Mouse (Mus musculus): Measurements from ENCODE around the gene Tbl1xr1. TPM values are rescaled to one million over a fixed set of nuclear protein-coding genes. Genes with fewer than 3 reads are reported as not detected.

Gene Tbl1xr1
- polyA plus RNA-seq, 1 experiment from 2014 or later: 26.4 TPM

- Histone ChIP-seq H3K36me3 (ENCODE audit: control insufficient read depth, insufficient read depth, low read length) (no peaks in the 10 kb centered on the region), H3K9me3 (ENCODE audit: control insufficient read depth, low read length) (no peaks in the 10 kb centered on the region), H3K4me2 (ENCODE audit: low read depth) (no peak overlapping the region), H3K27ac (ENCODE audit: low read depth, low read length) (no peak overlapping the region), H3K27me3 (ENCODE audit: control insufficient read depth, insufficient read depth, low read length) (no peaks in the 10 kb centered on the region), H3K9ac (ENCODE audit: low read length) (no peak overlapping the region), H3K4me1 (ENCODE audit: control insufficient read depth, insufficient read depth, low read length) (peaks cover 13% of the 10 kb centered on the region), H3K4me3 (ENCODE audit: low read depth, low read length) (no peak overlapping the region)
- ATAC-seq (ENCODE audit: insufficient read depth, low FRiP score, low TSS enrichment) (no peak), DNase-seq (ENCODE audit: low spot score) (no peak)
- WGBS: 87% methylated on average over 4 of the region's 4 CpGs
These were observed 5.4 kb downstream of the Tbl1xr1 start for GRCm38 (mm10) chr3:22081869-22082268.

GRCm38 (mm10) chr3:22082823-22083222 lies 6.4 kb downstream of the Tbl1xr1 start:
- no peaks in the 10 kb centered on the region for H3K27me3 ChIP-seq (ENCODE audit: control insufficient read depth, insufficient read depth, low read length)
- ATAC-seq (ENCODE audit: insufficient read depth, low FRiP score, low TSS enrichment) (no peak), DNase-seq (ENCODE audit: low spot score) (no peak)
- no peak overlapping the region for H3K4me3 ChIP-seq (ENCODE audit: low read depth, low read length)
- no peaks in the 10 kb centered on the region for H3K36me3 ChIP-seq (ENCODE audit: control insufficient read depth, insufficient read depth, low read length)
- no peaks in the 10 kb centered on the region for H3K9me3 ChIP-seq (ENCODE audit: control insufficient read depth, low read length)
- H3K4me1 ChIP-seq (ENCODE audit: control insufficient read depth, insufficient read depth, low read length): peaks cover 11% of the 10 kb centered on the region
- no peak overlapping the region for H3K4me2 ChIP-seq (ENCODE audit: low read depth)
- 91% methylated on average over 4 of the region's 4 CpGs for WGBS
- no peak overlapping the region for H3K27ac ChIP-seq (ENCODE audit: low read depth, low read length)
- H3K9ac ChIP-seq (ENCODE audit: low read length): no peak overlapping the region

DNA sequence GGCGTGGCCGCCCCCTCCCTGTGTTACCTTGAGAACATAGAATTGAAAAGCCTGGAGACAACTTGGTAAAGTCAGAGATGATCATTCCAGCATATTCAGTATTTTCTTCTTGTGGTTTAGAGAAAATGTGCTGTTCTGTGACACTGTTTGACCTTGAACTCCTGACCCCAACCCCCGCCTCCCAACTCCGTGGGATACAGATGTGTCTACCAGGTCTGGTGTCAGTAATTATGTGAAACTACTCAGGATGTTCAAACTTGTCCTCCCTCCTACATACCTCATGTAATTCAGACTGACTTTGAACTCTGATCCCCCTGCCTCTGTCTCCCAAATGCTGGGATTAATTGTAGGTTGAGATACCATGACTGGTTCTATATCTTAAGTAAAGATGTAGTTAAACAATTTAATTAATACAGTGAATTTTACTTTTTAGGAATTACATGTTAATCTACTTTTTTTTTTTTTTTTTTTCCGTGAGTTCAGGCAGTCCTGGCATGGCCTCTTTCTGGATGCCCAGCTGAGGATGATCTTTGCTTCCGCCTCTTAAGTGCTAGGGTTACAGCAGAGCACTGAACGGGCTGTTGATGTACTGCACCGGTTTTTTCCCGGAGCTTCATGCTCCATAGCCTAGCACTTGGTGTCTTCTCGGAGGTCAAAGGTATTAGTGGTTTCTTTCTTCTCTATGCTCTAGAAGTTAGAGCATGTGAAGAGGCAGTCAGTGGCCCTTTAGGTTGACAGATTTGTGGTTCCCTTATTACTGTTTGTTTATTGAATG lies 8.0 kb downstream of the Tbl1xr1 start:
- H3K4me2 ChIP-seq (ENCODE audit: low read depth): no peak overlapping the region
- H3K27me3 ChIP-seq (ENCODE audit: control insufficient read depth, insufficient read depth, low read length): no peaks in the 10 kb centered on the region
- DNase-seq (ENCODE audit: low spot score) (no peak), ATAC-seq (ENCODE audit: insufficient read depth, low FRiP score, low TSS enrichment) (no peak)
- 79% methylated on average over 10 of the region's 10 CpGs for WGBS
- no peak overlapping the region for H3K9ac ChIP-seq (ENCODE audit: low read length)
- H3K36me3 ChIP-seq (ENCODE audit: control insufficient read depth, insufficient read depth, low read length): no peaks in the 10 kb centered on the region
- no peaks in the 10 kb centered on the region for H3K9me3 ChIP-seq (ENCODE audit: control insufficient read depth, low read length)
- H3K4me1 ChIP-seq (ENCODE audit: control insufficient read depth, insufficient read depth, low read length): no peaks in the 10 kb centered on the region
- no peak overlapping the region for H3K4me3 ChIP-seq (ENCODE audit: low read depth, low read length)
- no peak overlapping the region for H3K27ac ChIP-seq (ENCODE audit: low read depth, low read length)

DNA sequence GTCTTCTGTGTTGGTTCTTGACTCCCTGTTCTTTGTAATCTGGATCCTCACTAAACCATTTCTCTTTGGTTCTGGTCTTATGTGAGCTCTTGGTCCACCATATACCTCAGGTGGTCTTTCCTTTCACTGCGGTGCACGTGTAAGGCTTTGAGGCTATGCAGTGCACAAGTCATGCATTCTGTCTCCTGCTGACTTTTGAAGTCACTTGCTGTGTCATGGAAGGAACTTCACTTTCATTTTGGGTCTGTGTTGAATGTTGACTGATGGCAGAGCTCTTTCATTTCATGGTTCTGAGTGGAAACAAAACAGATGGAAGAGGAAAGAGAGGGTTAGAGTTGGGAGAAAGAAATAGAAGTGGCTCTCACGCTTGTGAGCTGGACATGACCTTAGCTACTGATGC lies 13.4 kb downstream of the Tbl1xr1 start:
- WGBS: 79% methylated on average over 3 of the region's 3 CpGs
- no peaks in the 10 kb centered on the region for H3K9me3 ChIP-seq (ENCODE audit: control insufficient read depth, low read length)
- no peaks in the 10 kb centered on the region; the same call in 1 of the 2 replicates for H3K4me1 ChIP-seq (ENCODE audit: control insufficient read depth, insufficient read depth, low read length)
- no peak overlapping the region for H3K27ac ChIP-seq (ENCODE audit: low read depth, low read length)
- ATAC-seq (ENCODE audit: insufficient read depth, low FRiP score, low TSS enrichment) (no peak), DNase-seq (ENCODE audit: low spot score) (no peak)
- H3K4me2 ChIP-seq (ENCODE audit: low read depth): no peak overlapping the region
- no peak overlapping the region for H3K9ac ChIP-seq (ENCODE audit: low read length)
- no peak overlapping the region for H3K4me3 ChIP-seq (ENCODE audit: low read depth, low read length)
- no peaks in the 10 kb centered on the region for H3K27me3 ChIP-seq (ENCODE audit: control insufficient read depth, insufficient read depth, low read length)
- no peaks in the 10 kb centered on the region for H3K36me3 ChIP-seq (ENCODE audit: control insufficient read depth, insufficient read depth, low read length)

GRCm38 (mm10) chr3:22090431-22091265 lies 14.2 kb downstream of the Tbl1xr1 start:
- Histone ChIP-seq H3K27ac (ENCODE audit: low read depth, low read length) (no peak overlapping the region), H3K4me2 (ENCODE audit: low read depth) (no peak overlapping the region), H3K4me1 (ENCODE audit: control insufficient read depth, insufficient read depth, low read length) (no peaks in the 10 kb centered on the region; the same call in 1 of the 2 replicates), H3K36me3 (ENCODE audit: control insufficient read depth, insufficient read depth, low read length) (no peaks in the 10 kb centered on the region), H3K4me3 (ENCODE audit: low read depth, low read length) (no peak overlapping the region), H3K9me3 (ENCODE audit: control insufficient read depth, low read length) (no peaks in the 10 kb centered on the region), H3K27me3 (ENCODE audit: control insufficient read depth, insufficient read depth, low read length) (no peaks in the 10 kb centered on the region), H3K9ac (ENCODE audit: low read length) (no peak overlapping the region)
- ATAC-seq (ENCODE audit: insufficient read depth, low FRiP score, low TSS enrichment) (no peak), DNase-seq (ENCODE audit: low spot score) (no peak)
- 78% methylated on average over 8 of the region's 8 CpGs for WGBS

- Histone ChIP-seq H3K27ac (ENCODE audit: low read depth, low read length) (no peak overlapping the region), H3K4me1 (ENCODE audit: control insufficient read depth, insufficient read depth, low read length) (no peaks in the 10 kb centered on the region; the same call in 1 of the 2 replicates), H3K4me3 (ENCODE audit: low read depth, low read length) (no peak overlapping the region), H3K27me3 (ENCODE audit: control insufficient read depth, insufficient read depth, low read length) (no peaks in the 10 kb centered on the region), H3K9ac (ENCODE audit: low read length) (no peak overlapping the region), H3K9me3 (ENCODE audit: control insufficient read depth, low read length) (no peaks in the 10 kb centered on the region), H3K36me3 (ENCODE audit: control insufficient read depth, insufficient read depth, low read length) (no peaks in the 10 kb centered on the region), H3K4me2 (ENCODE audit: low read depth) (no peak overlapping the region)
- ATAC-seq (ENCODE audit: insufficient read depth, low FRiP score, low TSS enrichment) (no peak), DNase-seq (ENCODE audit: low spot score) (no peak)
- 83% methylated on average over 3 of the region's 3 CpGs for WGBS
These were observed 14.8 kb downstream of the Tbl1xr1 start for GRCm38 (mm10) chr3:22091266-22091550.

DNA sequence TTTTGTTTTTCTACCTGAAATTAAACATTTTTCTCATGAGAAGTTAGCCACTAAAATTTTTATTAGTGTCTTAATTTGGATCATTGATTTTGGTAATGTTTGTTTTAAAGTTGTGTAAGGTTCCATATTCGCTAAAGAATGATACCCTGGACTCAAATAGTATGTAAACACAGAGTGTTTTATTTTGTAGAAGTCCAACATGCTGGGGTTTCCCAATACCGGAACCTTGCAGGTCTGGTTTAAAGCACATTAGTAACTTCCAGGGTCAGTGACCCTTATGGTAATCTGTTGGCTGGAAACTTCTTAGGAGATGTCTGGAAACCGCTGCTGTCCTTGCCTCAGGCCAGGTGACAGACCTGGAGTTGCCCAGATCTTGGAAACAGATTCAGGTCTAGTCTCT lies 15.2 kb downstream of the Tbl1xr1 start:
- Histone ChIP-seq H3K27me3 (ENCODE audit: control insufficient read depth, insufficient read depth, low read length) (no peaks in the 10 kb centered on the region), H3K36me3 (ENCODE audit: control insufficient read depth, insufficient read depth, low read length) (no peaks in the 10 kb centered on the region), H3K4me1 (ENCODE audit: control insufficient read depth, insufficient read depth, low read length) (no peaks in the 10 kb centered on the region; the same call in 1 of the 2 replicates), H3K27ac (ENCODE audit: low read depth, low read length) (no peak overlapping the region), H3K4me3 (ENCODE audit: low read depth, low read length) (no peak overlapping the region), H3K9ac (ENCODE audit: low read length) (no peak overlapping the region), H3K9me3 (ENCODE audit: control insufficient read depth, low read length) (no peaks in the 10 kb centered on the region), H3K4me2 (ENCODE audit: low read depth) (no peak overlapping the region)
- WGBS: 95% methylated on average over 3 of the region's 3 CpGs
- ATAC-seq (ENCODE audit: insufficient read depth, low FRiP score, low TSS enrichment) (no peak), DNase-seq (ENCODE audit: low spot score) (no peak)

DNA sequence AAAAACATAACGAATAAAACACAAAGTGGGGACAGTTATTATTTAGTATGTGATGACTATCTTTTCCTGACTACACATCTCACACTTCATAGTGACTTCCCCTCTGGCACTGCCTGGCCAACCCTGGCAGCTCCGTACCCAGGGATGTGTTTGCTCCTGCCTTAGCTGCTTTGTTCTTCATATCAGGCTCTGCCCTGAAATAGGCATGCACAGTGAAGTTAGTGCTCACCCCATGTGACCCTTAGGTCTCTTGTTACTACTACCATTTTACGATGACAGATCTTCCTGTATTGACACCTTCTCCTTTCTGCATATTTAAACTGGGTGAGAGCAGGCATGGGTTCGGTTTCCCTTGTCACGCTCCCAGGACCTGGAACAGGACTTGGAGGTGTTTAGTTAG lies 16.3 kb downstream of the Tbl1xr1 start:
- 79% methylated on average over 5 of the region's 5 CpGs for WGBS
- no peak for ATAC-seq (ENCODE audit: insufficient read depth, low FRiP score, low TSS enrichment)
- no peaks in the 10 kb centered on the region; the same call in 1 of the 2 replicates for H3K4me1 ChIP-seq (ENCODE audit: control insufficient read depth, insufficient read depth, low read length)

More for the DNA sequence above, 16.3 kb downstream of the Tbl1xr1 start:
- no peaks in the 10 kb centered on the region for H3K9me3 ChIP-seq (ENCODE audit: control insufficient read depth, low read length)
- H3K27ac ChIP-seq (ENCODE audit: low read depth, low read length): no peak overlapping the region
- DNase-seq (ENCODE audit: low spot score): no peak
- H3K4me2 ChIP-seq (ENCODE audit: low read depth): no peak overlapping the region
- no peak overlapping the region for H3K9ac ChIP-seq (ENCODE audit: low read length)
- no peak overlapping the region for H3K4me3 ChIP-seq (ENCODE audit: low read depth, low read length)
- H3K36me3 ChIP-seq (ENCODE audit: control insufficient read depth, insufficient read depth, low read length): no peaks in the 10 kb centered on the region
- H3K27me3 ChIP-seq (ENCODE audit: control insufficient read depth, insufficient read depth, low read length): no peaks in the 10 kb centered on the region

Measured in neural tube, embryonic 11.5 days (tissue).